Mouse (Mus musculus) forebrain, embryonic 16.5 days (tissue): ENCODE measurements around the gene Rgs9. TPM values are rescaled to one million over a fixed set of nuclear protein-coding genes. Genes with fewer than 3 reads are reported as not detected.

Experiments used
- ATAC-seq: fragments of 200-750 bp; cut with Nextera tagmentation; 2 replicates; pipeline ENCODE4 v1.8.0; 2017; ENCODE audit warnings: mild to moderate bottlenecking, moderate library complexity
- H3K27ac ChIP-seq: fragments of 300-500 bp; sonication (generic); 2 replicates; pipeline ENCODE4 v1.5.1; 2014; ENCODE audit warnings: low read length, control low read depth
- H3K27me3 ChIP-seq: fragments of 300-500 bp; sonication (generic); replicated peaks from 2 replicates; pipeline ENCODE4 v1.6.1; 2014; ENCODE audit warnings: low read length; ENCODE audit not compliant: control insufficient read depth, insufficient read depth
- H3K36me3 ChIP-seq: fragments of 300-500 bp; sonication (generic); 2 replicates; pipeline ENCODE4 v1.6.1; 2014; ENCODE audit not compliant: control insufficient read depth, insufficient read depth
- H3K4me1 ChIP-seq: fragments of 300-500 bp; sonication (generic); replicated peaks from 2 replicates; pipeline ENCODE4 v1.6.1; 2014; ENCODE audit warnings: low read length; ENCODE audit not compliant: control insufficient read depth, insufficient read depth
- H3K4me2 ChIP-seq: fragments of 300-500 bp; sonication (generic); 2 replicates; pipeline ENCODE4 v1.6.1; 2014; ENCODE audit warnings: mild to moderate bottlenecking, low read length, control low read depth
- H3K4me3 ChIP-seq: fragments of 300-500 bp; sonication (generic); replicated peaks from 2 replicates; pipeline ENCODE4 v1.5.1; 2014; ENCODE audit warnings: mild to moderate bottlenecking, low read length, control low read depth
- H3K9ac ChIP-seq: fragments of 300-500 bp; sonication (generic); replicated peaks from 2 replicates; pipeline ENCODE4 v1.6.1; 2014; ENCODE audit warnings: low read depth, low read length, control low read depth
- H3K9me3 ChIP-seq: fragments of 300-500 bp; sonication (generic); 2 replicates; pipeline ENCODE4 v1.6.1; 2016; ENCODE audit warnings: low read length; ENCODE audit not compliant: control insufficient read depth
- WGBS: fragments of 180-500 bp; shearing (Covaris S2); extraction: QIAGEN DNeasy Blood & Tissue Kit; methylation state at CpG from one replicate; pipeline ENCODE4 v1.1.7; 2014; 5-methylcytosine and 5-hydroxymethylcytosine counted together
- polyA plus RNA-seq: library from polyadenylated mRNA; unstranded; fragments of >200 nt; fragmentation: Nextera tagmentation; extraction: Ambion mirVana; gene quantifications from 2 replicates; pipeline ENCODE4 v1.2.1, GENCODE M21; 2015

Rgs9 gene
- polyA plus RNA-seq, 1 experiment from 2014 or later, result 9.7 TPM

DNA sequence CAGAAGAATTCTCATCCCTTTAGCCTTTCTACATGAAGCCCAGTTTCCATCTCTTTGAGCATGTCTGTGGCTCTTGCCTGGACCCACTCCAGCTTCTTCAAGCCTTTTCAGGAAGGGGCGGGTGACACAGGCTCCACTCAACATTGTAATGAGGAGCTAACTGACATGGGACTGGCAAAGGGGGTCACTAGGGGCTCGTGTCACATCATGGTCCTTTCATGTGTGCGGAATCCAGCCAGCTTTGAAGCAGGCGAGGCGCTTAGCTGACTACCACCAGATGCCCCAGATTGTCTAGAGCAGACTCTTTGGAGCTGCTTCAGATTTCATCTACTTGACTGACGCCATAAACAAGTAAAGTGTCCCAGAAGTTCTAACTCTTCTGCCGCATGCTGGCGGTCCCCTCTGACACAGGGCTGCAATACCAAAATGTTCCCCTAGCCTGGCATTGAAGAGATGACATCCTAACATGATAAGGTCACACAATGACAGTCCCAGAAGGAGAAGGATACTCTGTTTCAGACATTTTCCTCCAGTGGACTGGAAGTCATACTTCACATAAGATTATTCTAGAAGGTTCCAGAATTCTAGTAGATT lies 122.5 kb downstream of the Rgs9 start:
- Histone ChIP-seq H3K9ac (no peak overlapping the region), H3K4me2 (no peak overlapping the region), H3K36me3 (no peaks in the 10 kb centered on the region), H3K4me3 (no peak overlapping the region), H3K27ac (no peak overlapping the region), H3K4me1 (no peaks in the 10 kb centered on the region), H3K27me3 (no peaks in the 10 kb centered on the region), H3K9me3 (no peaks in the 10 kb centered on the region)
- WGBS, result 87% methylated on average over 8 of the region's 8 CpGs
- ATAC-seq, result no peak

Other genes with a start within 250 kb of the Rgs9 start
- gene E030025P04Rik, start 153.8 kb downstream of the Rgs9 start, polyA plus RNA-seq, result not detected in 2 replicates
- 16.1 and 17.1 TPM in 2 replicates for gene Gna13, start 64.7 kb upstream of the Rgs9 start, polyA plus RNA-seq
- gene 9930022D16Rik, start 115.8 kb upstream of the Rgs9 start, polyA plus RNA-seq, result not detected in 2 replicates
- 70.5 and 74.0 TPM in 2 replicates for gene Amz2, start 127.8 kb upstream of the Rgs9 start, polyA plus RNA-seq
- 3.2 and 4.1 TPM in 2 replicates for gene Arsg, start 175.2 kb upstream of the Rgs9 start, polyA plus RNA-seq
- 4.1 and 5.4 TPM in 2 replicates for gene Slc16a6, start 175.5 kb upstream of the Rgs9 start, polyA plus RNA-seq